Mouse (Mus musculus) G1E-ER4 (cell line): ENCODE data around the gene Dcdc2b. TPM values are rescaled to one million over a fixed set of nuclear protein-coding genes. Genes with fewer than 3 reads are reported as not detected.

Experiments
- GATA1 ChIP-seq: IDR thresholded peaks from one replicate; pipeline ENCODE4 v1.8.0; 2012; ENCODE audit warnings: low read length, inconsistent platforms
- polyA plus RNA-seq: library from polyadenylated mRNA; stranded (reverse); fragments of >175 nt; gene quantifications from 2 replicates; pipeline ENCODE4 v1.2.3, GENCODE M21; 2012

Dcdc2b gene
- polyA plus RNA-seq, 1 experiment: not detected

GRCm38 (mm10) chr4:129572236-129573092, 41.6 kb downstream of the Dcdc2b start:
- no peak for TF ChIP-seq GATA1

DNA sequence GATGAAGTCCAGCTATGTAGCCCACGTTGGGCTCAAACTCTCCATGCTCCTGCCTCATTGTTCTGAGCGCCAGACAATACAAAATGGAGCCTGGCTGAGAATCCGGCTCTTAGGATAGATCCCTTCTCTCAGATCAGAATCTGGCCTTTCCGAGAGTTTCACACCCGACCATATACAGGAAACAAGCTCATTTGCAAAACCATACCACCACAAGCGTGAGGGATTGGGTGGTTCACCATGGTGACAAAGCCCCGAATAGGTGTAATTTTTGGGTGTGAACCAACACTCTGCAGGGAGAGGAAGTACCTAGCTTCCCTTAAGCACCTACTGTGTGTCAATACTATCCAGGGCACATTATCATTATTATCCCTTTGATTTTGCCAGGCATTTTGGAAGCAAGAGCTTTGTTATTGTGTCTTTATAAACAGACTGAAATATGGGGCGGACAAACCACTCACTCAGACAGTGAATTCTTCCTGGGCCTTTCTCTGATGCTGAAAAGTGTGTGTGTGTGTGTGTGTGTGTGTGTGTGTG, 42.4 kb downstream of the Dcdc2b start:
- no peak for TF ChIP-seq GATA1

DNA sequence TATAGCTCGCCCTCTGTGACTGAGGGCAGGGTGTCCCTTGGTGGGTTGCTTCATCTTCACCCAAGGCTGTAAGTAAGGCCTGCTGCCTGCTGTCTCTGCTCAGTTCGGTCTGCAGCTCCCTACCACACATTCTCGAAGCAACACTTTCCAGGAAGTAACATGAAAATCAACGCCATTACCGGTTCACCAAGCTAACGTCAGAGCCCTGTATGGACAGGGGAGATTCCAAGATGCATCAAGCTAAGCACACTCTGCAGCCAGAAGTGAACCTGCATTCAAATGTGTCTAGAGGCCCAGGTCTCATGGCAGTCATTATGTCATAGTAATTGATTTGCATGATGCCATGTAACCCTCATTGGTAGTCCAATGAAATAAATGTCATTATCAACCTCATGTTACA, 44.0 kb downstream of the Dcdc2b start:
- no peak for TF ChIP-seq GATA1

- TF ChIP-seq GATA1: no peak
These were observed 45.7 kb downstream of the Dcdc2b start for GRCm38 (mm10) chr4:129568366-129568765.

DNA sequence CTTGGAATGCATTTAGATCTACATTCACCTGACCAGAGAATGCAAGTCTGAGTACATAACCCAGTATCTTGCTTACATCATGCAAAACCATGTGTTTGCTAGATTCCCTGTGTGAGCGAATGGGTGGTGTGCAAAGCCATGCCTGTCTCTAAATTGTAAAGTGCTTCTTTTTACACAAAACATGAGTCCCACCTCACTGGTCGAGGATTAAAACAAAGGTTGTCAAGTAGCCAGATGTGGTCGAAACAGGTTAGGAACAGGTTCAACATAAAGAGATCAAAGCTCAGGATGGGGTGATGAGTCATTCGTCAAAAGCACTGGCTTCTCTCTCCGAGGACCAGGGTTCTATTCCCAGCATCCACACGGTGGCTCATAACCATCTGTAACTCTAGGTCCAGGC, 48.9 kb downstream of the Dcdc2b start:
- no peak for TF ChIP-seq GATA1

DNA sequence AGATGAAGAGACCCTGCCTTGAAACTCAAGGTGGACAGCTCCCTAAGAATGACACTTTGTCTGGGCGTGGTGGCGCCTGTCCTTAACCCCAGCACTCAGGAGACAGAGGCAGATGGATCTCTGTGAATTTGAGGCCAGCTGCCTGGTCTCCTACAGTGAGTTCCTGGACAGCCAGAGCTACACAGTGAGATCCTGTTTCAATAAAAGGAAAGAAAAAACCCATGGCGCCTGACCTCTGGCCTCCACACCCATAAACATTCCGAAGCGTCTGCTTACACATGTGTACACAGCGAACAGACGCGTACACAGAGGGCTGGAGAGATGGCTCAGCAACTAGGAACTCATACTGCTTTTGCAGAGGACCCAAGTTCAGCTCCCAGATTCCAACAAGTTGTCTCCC, 50.3 kb downstream of the Dcdc2b start:
- TF ChIP-seq GATA1: no peak

GRCm38 (mm10) chr4:129561184-129561583, 52.9 kb downstream of the Dcdc2b start:
- no peak for TF ChIP-seq GATA1

Other genes with a start within 250 kb of the Dcdc2b start
- 1.4 and 1.6 TPM in 2 replicates for gene Zbtb8a, start 236.1 kb downstream of the Dcdc2b start, polyA plus RNA-seq
- not detected in 2 replicates for gene Zbtb8b, start 173.4 kb downstream of the Dcdc2b start, polyA plus RNA-seq
- 33.0 and 35.8 TPM in 2 replicates for gene Bsdc1, start 152.7 kb downstream of the Dcdc2b start, polyA plus RNA-seq
- not detected in 2 replicates for gene Tssk3, start 123.2 kb downstream of the Dcdc2b start, polyA plus RNA-seq
- 0.29 and 0.37 TPM in 2 replicates for gene Fam229a, start 123.1 kb downstream of the Dcdc2b start, polyA plus RNA-seq
- gene Marcksl1, start 100.7 kb downstream of the Dcdc2b start, polyA plus RNA-seq: 53.1 and 74.7 TPM in 2 replicates
- 64.1 and 71.1 TPM in 2 replicates for gene Hdac1, start 71.5 kb downstream of the Dcdc2b start, polyA plus RNA-seq
- gene Lck, start 40.6 kb downstream of the Dcdc2b start, polyA plus RNA-seq: 2.6 TPM in 2 replicates
- gene Fam167b, start 35.7 kb downstream of the Dcdc2b start, polyA plus RNA-seq: not detected in 2 replicates
- gene Eif3i, start 13.6 kb downstream of the Dcdc2b start, polyA plus RNA-seq: 154 and 193 TPM in 2 replicates
- gene Tmem234, start 13.6 kb downstream of the Dcdc2b start, polyA plus RNA-seq: 241 and 317 TPM in 2 replicates
- 8.6 and 11.3 TPM in 2 replicates for gene Iqcc, start 4.8 kb upstream of the Dcdc2b start, polyA plus RNA-seq
- gene Ccdc28b, start 9.7 kb upstream of the Dcdc2b start, polyA plus RNA-seq: 11.2 and 16.2 TPM in 2 replicates
- gene Txlna, start 26.8 kb upstream of the Dcdc2b start, polyA plus RNA-seq: 78.1 and 89.7 TPM in 2 replicates
- 11.5 and 29.1 TPM in 2 replicates for gene Kpna6, start 58.5 kb upstream of the Dcdc2b start, polyA plus RNA-seq
- 31.2 and 34.9 TPM in 2 replicates for gene Tmem39b, start 82.6 kb upstream of the Dcdc2b start, polyA plus RNA-seq
- 278 and 280 TPM in 2 replicates for gene Khdrbs1, start 128.0 kb upstream of the Dcdc2b start, polyA plus RNA-seq
- gene Ptp4a2, start 197.0 kb upstream of the Dcdc2b start, polyA plus RNA-seq: 36.9 and 40.3 TPM in 2 replicates